Mouse (Mus musculus) heart, postnatal 10 days (tissue): Measurements from ENCODE around the gene Mbnl3. TPM values are rescaled to one million over a fixed set of nuclear protein-coding genes. Genes with fewer than 3 reads are reported as not detected.

Source experiments
- DNase-seq, 2 experiments: peaks; one replicate each; pipeline ENCODE4 v3.0.0; 2021
- intact Hi-C: fragments of 180-260 bp; cut with DNase I; formaldehyde crosslinking; loops from one replicate; pipeline ENCODE4 v1.15.1; 2025
- total RNA-seq, 2 experiments: library from RNA; stranded (reverse); gene quantifications; 2 replicates each; pipeline ENCODE4 v1.2.3; 2021

The Mbnl3 gene
- 1 to 10 TPM; 4.7 to 7.6 TPM for total RNA-seq

DNA sequence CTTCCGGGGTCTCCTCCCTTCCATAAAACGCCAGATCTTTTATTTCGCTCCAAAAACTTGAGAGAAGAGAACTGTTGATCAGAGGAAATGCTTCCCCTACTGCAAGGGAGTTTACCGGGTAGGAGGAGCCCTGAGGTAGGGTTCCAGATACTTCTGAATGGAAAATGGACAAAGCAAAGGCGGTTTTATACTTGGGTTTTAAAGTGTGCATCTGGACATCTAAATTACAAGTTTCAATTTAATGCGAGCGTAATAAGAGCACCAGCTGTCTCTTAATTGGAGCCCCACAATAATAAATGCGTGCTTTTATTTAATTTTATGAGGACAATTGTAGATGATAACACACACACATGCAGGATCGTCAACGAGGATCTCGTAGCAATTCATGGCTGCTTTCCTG is at the start of gene Mbnl3:
Gene Mbnl3 (minus strand): TSS at position 101 of the 400 bp plus-strand sequence.
- intact Hi-C loops: loop anchor here (10.0 kb wide), 1 partner anchor 168 kb away; no protein-coding TSS in a partner anchor
- DNase-seq: no peak

- intact Hi-C loops: loop anchor here (10.0 kb wide), 1 partner anchor 169 kb away; no protein-coding TSS in a partner anchor
- DNase-seq: peak; percentile 46 to 47
Observed at GRCm38 (mm10) chrX:51205548-51206324, 596 bp downstream of the Mbnl3 start.

DNA sequence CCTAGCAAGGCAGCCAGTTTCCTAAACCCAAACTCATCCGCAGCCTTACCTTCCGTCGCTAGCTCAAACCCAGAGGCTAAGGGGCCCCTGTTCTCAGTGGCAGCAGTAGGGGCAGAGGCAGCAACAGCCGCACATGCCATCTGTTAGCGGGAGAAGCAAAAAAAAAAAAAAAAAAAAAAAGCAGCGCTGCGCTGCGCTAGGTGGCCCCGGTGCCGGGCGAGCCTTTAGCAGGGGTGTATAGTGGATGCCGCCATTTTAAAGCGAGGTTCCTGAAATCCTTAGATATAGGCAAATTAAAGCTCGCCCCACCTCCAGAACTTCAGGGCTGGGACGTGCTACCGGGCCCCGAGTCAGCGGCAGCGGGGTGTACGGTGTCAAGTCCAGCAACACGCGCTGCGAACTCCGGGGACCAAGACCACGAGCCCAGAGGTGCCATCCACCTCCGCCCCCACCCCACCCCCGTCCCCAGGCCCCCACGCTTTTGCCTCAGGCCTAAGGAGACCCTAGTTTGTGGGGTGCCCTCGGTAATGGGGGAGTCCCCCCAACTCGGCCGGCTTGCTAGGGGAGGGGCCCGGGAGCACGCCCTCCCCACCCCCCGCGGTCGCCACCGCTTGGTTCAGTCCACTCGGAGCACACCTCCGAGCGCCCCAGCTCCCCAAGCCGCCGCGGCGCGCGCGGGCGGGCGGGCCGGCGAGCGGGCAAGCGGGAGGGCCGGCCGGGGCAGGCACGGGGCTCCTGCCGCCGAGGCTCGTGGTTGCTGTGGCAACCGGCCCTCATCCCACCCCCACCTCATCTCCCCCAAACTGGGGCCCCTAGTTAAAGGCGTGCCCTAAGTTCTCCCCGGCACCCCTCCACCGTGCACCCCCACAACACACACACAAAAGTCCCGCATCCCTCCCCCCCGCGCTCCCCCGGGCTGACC is 1.4 kb downstream of the Mbnl3 start:
- intact Hi-C loops: loop anchor here (10.0 kb wide), 1 partner anchor 170 kb away; no protein-coding TSS in a partner anchor
- DNase-seq: peak; percentile 30 to 45

GRCm38 (mm10) chrX:51197012-51197411 is 9.3 kb downstream of the Mbnl3 start:
- intact Hi-C loops: no loop called here
- DNase-seq: no peak

DNA sequence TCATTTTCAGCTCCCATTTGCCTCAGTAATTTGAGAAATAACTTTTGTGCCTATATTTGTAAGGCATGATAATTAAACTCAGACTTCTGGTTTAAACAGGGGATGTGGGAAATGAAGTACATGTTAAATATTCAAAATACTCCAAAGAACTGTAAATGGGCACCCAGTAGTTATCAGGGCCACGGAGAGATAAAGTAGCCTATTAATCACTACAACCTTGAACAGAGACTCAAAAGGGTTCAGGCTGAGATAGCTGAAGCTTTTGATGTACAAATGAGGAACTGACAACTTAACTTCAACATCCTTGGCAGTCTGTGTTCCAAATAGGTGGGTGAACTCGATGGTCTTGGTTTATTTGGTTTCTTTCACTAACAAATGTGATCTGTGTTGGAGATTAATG is 34.4 kb downstream of the Mbnl3 start:
- intact Hi-C loops: loop anchor here (2.0 kb wide), 1 partner anchor 201 kb away; no protein-coding TSS in a partner anchor
- DNase-seq: no peak

DNA sequence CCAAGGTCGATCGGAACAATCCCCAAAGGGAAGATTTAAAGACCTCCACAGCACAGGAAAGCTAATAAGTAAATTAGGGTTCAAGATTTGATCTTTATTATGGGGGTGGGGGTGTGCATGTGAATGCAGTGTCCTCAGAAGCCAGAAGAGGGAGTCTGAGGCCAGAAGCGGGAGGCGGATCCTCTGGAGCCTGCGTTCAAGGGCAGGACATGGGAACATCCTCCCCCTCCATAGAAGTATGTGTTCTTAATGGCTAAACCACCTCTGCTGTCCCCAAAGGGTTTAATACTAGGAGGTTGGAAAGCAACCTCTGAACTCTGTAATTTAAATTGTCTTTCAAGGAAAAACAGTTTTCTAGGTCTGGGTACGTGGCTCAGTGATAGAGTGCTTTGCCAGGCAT is 34.9 kb downstream of the Mbnl3 start:
- DNase-seq: peak in 1 of 2 experiments; percentile 10
- intact Hi-C loops: loop anchor here (2.0 kb wide), 1 partner anchor 201 kb away; no protein-coding TSS in a partner anchor

DNA sequence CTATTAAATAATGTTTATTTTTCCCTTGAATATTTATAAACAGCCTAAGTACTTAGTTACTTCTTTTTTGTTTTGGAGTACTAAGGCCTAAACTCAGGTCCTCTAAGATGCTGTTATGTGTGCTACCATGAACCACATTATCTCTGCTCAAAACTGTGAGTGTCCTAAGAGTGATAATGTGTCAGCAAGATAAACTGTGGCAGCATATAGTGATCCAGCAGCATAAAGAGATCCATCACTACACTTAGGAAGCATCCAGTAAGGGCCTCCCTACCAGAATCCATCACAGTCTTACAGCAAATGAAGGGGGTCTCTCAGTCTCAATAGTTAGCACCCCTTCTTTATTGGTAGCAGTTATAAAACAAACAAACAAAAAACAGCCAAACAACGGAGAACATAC is 35.9 kb downstream of the Mbnl3 start:
- intact Hi-C loops: loop anchor here (2.0 kb wide), 1 partner anchor 202 kb away; no protein-coding TSS in a partner anchor
- no peak for DNase-seq

DNA sequence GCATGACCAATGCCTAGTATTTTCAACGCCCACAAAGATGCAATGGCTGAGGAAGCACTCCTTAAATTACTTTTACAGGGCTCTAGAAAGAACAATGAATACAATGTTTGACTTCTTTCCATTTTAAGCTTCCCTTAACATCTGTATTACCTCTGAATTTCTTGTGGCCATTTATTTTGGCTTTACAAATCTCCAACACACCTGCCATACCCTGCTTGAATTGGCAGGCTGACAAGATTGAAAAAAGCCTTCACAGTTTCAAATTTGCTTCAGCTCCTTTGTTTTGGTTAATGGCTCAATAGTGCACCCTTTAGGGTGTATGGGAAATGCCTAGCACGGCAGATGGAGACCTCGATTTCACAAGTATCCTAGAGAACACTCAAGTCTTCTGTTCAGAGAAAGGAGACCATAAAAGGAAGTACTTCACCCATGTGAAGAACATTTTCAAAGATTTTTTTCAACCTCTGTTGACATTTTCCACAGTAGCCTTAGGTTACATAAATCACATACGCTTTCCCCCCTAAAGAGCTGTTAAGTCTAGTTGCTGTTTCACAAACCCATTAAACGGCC is 36.8 kb downstream of the Mbnl3 start:
- intact Hi-C loops: loop anchor here (2.0 to 5.0 kb wide), 2 partner anchors 102 to 203 kb away; no protein-coding TSS in a partner anchor
- no peak for DNase-seq

DNA sequence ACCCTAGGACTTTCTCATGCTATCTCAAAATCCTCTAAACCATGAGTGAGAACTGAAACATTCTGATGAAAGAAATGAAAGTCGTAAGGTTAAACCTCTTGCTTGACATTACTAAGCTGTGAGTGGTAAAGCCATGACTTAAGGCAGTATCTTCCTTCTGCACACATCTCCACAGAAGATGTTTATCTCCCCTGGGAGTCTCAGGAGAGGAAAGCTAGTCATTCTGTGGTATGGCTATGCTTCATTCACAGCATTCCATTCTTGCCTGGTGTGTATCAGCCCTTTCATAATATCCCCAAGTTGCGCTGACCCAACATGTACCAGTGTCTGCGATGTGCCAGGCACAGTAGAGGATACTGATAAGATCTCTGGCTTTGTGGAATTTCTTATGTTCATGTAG is 38.4 kb downstream of the Mbnl3 start:
- intact Hi-C loops: loop anchor here (5.0 kb wide), 1 partner anchor 101 kb away; no protein-coding TSS in a partner anchor
- DNase-seq: no peak

GRCm38 (mm10) chrX:51164766-51165165 is 41.6 kb downstream of the Mbnl3 start:
- no peak for DNase-seq
- intact Hi-C loops: loop anchor here (5.0 kb wide), 1 partner anchor 97 kb away; no protein-coding TSS in a partner anchor

DNA sequence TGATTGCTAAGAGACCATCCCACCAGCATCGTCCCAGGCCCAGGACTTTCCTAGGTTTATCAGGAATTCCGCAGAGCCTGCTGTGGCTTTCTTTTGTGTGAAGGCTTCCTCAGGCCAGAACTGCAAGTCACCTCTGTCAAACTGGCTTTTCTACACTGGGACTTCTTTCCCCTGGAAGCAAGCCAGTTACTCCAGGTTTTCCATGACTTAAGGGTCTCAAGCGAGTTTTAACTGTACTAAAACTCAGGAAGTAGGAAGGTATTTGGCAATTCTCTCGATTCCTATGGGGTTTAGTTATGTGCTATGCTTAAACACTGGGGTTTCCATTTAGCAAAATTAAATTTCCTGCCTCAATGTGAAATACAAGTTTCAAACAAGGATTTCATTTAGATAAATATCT is 57.9 kb downstream of the Mbnl3 start:
- intact Hi-C loops: no loop called here
- peak; percentile 20 to 21 for DNase-seq

- intact Hi-C loops: no loop called here
- DNase-seq: peak; percentile 49 to 55
Observed at GRCm38 (mm10) chrX:51146351-51146750, 60.0 kb downstream of the Mbnl3 start.

DNA sequence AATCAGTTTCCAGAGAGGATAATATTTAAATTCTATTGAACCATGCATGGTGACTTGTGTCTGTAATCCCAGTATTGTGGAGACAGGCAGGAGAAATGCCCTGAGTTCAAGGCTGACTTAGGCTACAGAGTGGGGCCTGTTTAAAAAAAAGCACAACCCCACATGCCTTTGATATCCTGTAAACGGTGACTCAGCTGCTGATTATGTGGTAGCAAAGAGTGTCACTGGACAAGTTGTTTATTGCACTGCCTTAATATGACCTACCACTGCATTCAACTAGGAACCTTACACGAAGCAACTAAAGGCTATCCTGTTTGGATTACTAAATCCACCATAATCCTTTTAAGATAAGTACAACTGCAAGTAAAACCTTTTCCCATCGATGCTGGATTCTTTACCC is 66.3 kb downstream of the Mbnl3 start:
- DNase-seq: no peak
- intact Hi-C loops: no loop called here

DNA sequence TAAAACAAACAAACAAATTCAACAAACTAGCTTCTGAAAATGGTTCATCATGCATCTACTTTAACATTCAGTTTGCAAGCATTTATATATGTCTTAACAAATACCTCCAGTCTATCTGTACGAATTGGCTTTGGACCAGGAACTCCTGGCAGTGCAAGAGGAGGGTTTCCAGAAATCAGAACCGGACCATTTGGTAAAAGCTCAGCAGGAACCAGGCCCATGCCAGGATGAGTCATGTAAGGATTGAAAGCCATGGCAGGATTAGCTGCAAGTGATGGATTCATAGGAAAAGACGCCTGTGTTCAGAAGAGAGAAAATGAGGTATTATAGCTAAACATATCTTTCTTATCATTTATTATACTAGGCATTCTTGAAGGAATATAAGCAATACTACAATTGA is 75.0 kb downstream of the Mbnl3 start:
- no peak for DNase-seq
- intact Hi-C loops: no loop called here

GRCm38 (mm10) chrX:51102748-51103147 is 103.6 kb downstream of the Mbnl3 start:
- intact Hi-C loops: no loop called here
- DNase-seq: no peak

DNA sequence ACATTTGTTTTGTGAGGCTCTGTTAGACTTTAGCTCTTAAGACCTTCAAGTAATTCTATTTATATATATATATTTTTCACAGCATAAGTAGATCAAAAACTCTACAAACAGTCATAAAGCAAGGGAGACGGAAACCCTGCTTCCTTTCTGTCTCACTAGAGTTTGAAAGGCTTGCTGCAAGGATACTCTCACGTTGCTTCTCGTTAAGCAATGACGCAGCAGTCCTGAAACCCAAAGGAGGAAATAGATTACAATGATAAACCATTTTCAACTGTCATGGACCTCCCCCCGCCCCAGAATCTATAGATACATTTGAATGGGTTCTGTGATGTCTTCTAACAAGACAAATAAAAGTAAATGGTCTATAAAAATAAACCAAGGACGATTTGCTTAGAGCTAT is 121.4 kb downstream of the Mbnl3 start:
- no peak for DNase-seq
- intact Hi-C loops: no loop called here

- intact Hi-C loops: no loop called here
- no peak for DNase-seq
Observed at GRCm38 (mm10) chrX:51084211-51084610, 122.1 kb downstream of the Mbnl3 start.

- peak; percentile 20 to 28 for DNase-seq
- intact Hi-C loops: no loop called here
Observed at GRCm38 (mm10) chrX:51076744-51077143, 129.6 kb downstream of the Mbnl3 start.
